Mouse (Mus musculus) forebrain, embryonic 15.5 days (tissue): ENCODE measurements at regions not wholly inside any gene's neighbourhood (a gene's known extent, or its start where the extent isn't known, plus 50 kb on each side); places are given as distances from the start of the nearest gene placed in this dataset.

Experiments used
- ATAC-seq: fragments of 200-750 bp; cut with Nextera tagmentation; replicated peaks from 2 replicates; pipeline ENCODE4 v1.8.0; 2017; ENCODE audit warnings: mild to moderate bottlenecking, moderate TSS enrichment, moderate library complexity
- H3K27ac ChIP-seq: fragments of 300-500 bp; sonication (generic); replicated peaks from 2 replicates; pipeline ENCODE4 v1.5.1; 2015; ENCODE audit warnings: mild to moderate bottlenecking, inconsistent platforms
- H3K27me3 ChIP-seq: fragments of 300-500 bp; sonication (generic); 2 replicates; pipeline ENCODE4 v1.6.1; 2015; ENCODE audit warnings: inconsistent platforms
- H3K36me3 ChIP-seq: fragments of 300-500 bp; sonication (generic); 2 replicates; pipeline ENCODE4 v1.6.1; 2015; ENCODE audit warnings: mild to moderate bottlenecking, inconsistent platforms
- H3K4me1 ChIP-seq: fragments of 300-500 bp; sonication (generic); 2 replicates; pipeline ENCODE4 v1.6.1; 2015; ENCODE audit warnings: inconsistent platforms
- H3K4me2 ChIP-seq: fragments of 300-500 bp; sonication (generic); replicated peaks from 2 replicates; pipeline ENCODE4 v1.6.1; 2015; ENCODE audit warnings: mild to moderate bottlenecking, inconsistent platforms
- H3K4me3 ChIP-seq: fragments of 300-500 bp; sonication (generic); 2 replicates; pipeline ENCODE4 v1.5.1; 2015; ENCODE audit warnings: mild to moderate bottlenecking, inconsistent platforms
- H3K9ac ChIP-seq: fragments of 300-500 bp; sonication (generic); replicated peaks from 2 replicates; pipeline ENCODE4 v1.6.1; 2015; ENCODE audit warnings: mild to moderate bottlenecking, inconsistent platforms
- H3K9me3 ChIP-seq: fragments of 300-500 bp; sonication (generic); 2 replicates; pipeline ENCODE4 v1.6.1; 2016; ENCODE audit warnings: inconsistent platforms
- WGBS: fragments of 180-500 bp; shearing (Covaris S2); methylation state at CpG from one replicate; pipeline ENCODE4 v1.1.7; 2015; ENCODE audit warnings: mixed read lengths; 5-methylcytosine and 5-hydroxymethylcytosine counted together

DNA sequence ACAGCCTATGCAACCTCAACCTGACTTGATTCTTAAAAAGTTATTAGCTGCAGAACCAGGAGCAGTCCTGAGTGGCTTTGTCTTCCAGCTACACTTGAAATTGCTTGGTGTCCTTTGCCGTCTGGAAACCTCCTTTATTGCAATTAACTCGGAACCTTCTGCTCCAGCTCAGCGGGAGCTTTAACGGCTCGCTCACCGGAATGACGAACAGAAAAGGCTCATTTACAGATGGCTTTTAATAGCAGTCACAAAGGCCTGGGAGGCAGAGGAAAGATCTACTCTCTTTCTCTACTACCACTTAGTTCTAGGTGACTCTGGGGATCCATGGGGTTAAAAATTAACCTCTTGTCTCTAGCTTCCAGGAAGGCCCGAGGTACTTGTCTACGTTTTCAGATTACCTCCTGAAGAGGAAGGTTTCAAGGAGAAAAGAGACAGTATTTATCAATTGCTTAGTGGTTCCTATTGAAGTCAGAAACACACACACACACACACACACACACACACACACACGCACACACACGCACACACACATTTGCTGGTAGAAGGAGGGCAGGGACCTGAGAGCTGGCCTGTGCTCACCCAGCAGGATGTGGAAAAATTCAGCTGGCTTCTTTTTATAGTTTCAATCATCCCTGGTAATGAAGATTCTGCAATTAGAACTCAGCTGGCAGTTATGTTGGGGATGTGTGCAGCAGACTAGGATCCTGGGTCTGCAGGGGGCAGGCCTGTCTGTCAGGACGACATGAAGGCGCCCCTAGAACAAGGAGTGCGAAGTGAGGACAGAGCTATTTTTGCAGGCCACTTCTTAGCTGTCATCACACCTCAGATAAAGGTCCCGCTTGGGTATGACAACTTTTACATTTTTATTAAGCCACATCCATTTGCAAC is 62.4 kb upstream of the Man1a2 start:
- Histone ChIP-seq H3K4me2 (no peak overlapping the region), H3K36me3 (no peaks in the 10 kb centered on the region), H3K4me3 (no peak overlapping the region), H3K27me3 (no peaks in the 10 kb centered on the region), H3K9me3 (no peaks in the 10 kb centered on the region), H3K9ac (no peak overlapping the region), H3K27ac (no peak overlapping the region), H3K4me1 (no peaks in the 10 kb centered on the region)
- WGBS, result 30% methylated on average over 15 of the region's 15 CpGs
- ATAC-seq, result no peak

GRCm38 (mm10) chr3:100737660-100738059 is 52.4 kb upstream of the Man1a2 start:
- Histone ChIP-seq H3K36me3 (no peaks in the 10 kb centered on the region), H3K9ac (no peak overlapping the region), H3K27me3 (no peaks in the 10 kb centered on the region), H3K9me3 (no peaks in the 10 kb centered on the region), H3K4me2 (no peak overlapping the region), H3K4me3 (no peak overlapping the region), H3K27ac (no peak overlapping the region), H3K4me1 (no peaks in the 10 kb centered on the region)
- WGBS, result 79% methylated on average over 7 of the region's 7 CpGs
- ATAC-seq, result no peak

GRCm38 (mm10) chr3:100736539-100736938 is 51.2 kb upstream of the Man1a2 start:
- Histone ChIP-seq H3K27me3 (no peaks in the 10 kb centered on the region), H3K4me1 (no peaks in the 10 kb centered on the region), H3K4me2 (no peak overlapping the region), H3K4me3 (no peak overlapping the region), H3K36me3 (no peaks in the 10 kb centered on the region), H3K27ac (no peak overlapping the region), H3K9ac (no peak overlapping the region), H3K9me3 (no peaks in the 10 kb centered on the region)
- 69% methylated on average over 3 of the region's 3 CpGs for WGBS
- ATAC-seq, result no peak
